Mouse (Mus musculus): ENCODE measurements around the gene Gm5141.
A peak's percentile ranks its signal among the peaks of the same experiment; 100 is the strongest.
"Not testable (repeated sequence)": the region's sequence is repeated elsewhere in the genome, so short reads cannot be mapped to it uniquely, and the experiment has no call there.

Gene Gm5141

GRCm38 (mm10) chr13:62785199-62786134 lies at the start of gene Gm5141:
Gm5141 (minus strand) TSS chr13:62785808.
- DNase-seq (ENCODE audit: low spot score), result peak; percentile 43

- DNase-seq (ENCODE audit: low spot score), result no peak
Observed at GRCm38 (mm10) chr13:62833341-62833740, 47.7 kb upstream of the Gm5141 start.

GRCm38 (mm10) chr13:62832239-62832638 lies 46.6 kb upstream of the Gm5141 start:
- no peak for DNase-seq (ENCODE audit: low spot score)

- not testable (repeated sequence) for DNase-seq (ENCODE audit: low spot score)
Observed at GRCm38 (mm10) chr13:62815705-62816104, 30.1 kb upstream of the Gm5141 start.

GRCm38 (mm10) chr13:62812713-62813112 lies 27.1 kb upstream of the Gm5141 start:
- no peak for DNase-seq (ENCODE audit: low spot score)

- DNase-seq (ENCODE audit: low spot score), result not testable (repeated sequence)
Observed at GRCm38 (mm10) chr13:62807981-62808380, 22.4 kb upstream of the Gm5141 start.

GRCm38 (mm10) chr13:62786135-62786493 lies 506 bp upstream of the Gm5141 start:
- DNase-seq (ENCODE audit: low spot score), result not testable (repeated sequence)

- not testable (repeated sequence) for DNase-seq (ENCODE audit: low spot score)
Observed at GRCm38 (mm10) chr13:62763806-62764205, 21.8 kb downstream of the Gm5141 start.

GRCm38 (mm10) chr13:62760432-62761415 lies 24.9 kb downstream of the Gm5141 start, which contains the start of gene Platr25:
Platr25 (minus strand) TSS chr13:62760709.
- DNase-seq (ENCODE audit: low spot score), result peak; percentile 44

- DNase-seq (ENCODE audit: low spot score), result no peak
Observed at GRCm38 (mm10) chr13:62733322-62733721, 52.3 kb downstream of the Gm5141 start.

Data from left cerebral cortex, adult 11 months (tissue).